Mouse (Mus musculus): ENCODE measurements around the gene Cc2d1b. TPM values are rescaled to one million over a fixed set of nuclear protein-coding genes. Genes with fewer than 3 reads are reported as not detected.
A peak's percentile ranks its signal among the peaks of the same experiment; 100 is the strongest.

Cc2d1b gene
- total RNA-seq (2015) = 12.1 and 16.7 TPM in 2 replicates
- total RNA-seq (2017) = 29.0 and 31.5 TPM in 2 replicates

- ATAC-seq (ENCODE audit: poor library complexity, severe bottlenecking) = peak; percentile 90
Observed at GRCm38 (mm10) chr4:108619587-108620341, at the start of gene Cc2d1b. Gene Cc2d1b (plus strand): TSS chr4:108619940.

DNA sequence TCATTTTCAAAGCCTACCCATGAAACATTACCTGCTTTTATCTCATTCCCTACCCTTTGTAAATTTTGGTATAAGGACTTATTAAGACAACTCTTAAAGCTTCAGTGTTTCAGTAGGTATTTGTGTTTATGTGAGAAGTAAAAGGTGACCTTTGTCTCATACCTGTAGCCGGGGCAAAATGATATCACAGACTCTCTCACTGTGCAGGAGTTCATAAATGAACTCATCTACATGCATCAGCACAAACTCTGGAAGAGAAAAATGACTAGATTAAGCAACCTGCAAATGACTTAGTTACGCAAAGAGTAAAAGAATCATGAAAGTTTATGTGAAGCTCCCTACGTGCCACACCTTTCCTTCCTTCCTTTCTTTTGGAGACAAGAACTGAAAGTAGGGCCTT, 47.1 kb upstream of the Cc2d1b start:
- no peak for ATAC-seq (ENCODE audit: poor library complexity, severe bottlenecking)

DNA sequence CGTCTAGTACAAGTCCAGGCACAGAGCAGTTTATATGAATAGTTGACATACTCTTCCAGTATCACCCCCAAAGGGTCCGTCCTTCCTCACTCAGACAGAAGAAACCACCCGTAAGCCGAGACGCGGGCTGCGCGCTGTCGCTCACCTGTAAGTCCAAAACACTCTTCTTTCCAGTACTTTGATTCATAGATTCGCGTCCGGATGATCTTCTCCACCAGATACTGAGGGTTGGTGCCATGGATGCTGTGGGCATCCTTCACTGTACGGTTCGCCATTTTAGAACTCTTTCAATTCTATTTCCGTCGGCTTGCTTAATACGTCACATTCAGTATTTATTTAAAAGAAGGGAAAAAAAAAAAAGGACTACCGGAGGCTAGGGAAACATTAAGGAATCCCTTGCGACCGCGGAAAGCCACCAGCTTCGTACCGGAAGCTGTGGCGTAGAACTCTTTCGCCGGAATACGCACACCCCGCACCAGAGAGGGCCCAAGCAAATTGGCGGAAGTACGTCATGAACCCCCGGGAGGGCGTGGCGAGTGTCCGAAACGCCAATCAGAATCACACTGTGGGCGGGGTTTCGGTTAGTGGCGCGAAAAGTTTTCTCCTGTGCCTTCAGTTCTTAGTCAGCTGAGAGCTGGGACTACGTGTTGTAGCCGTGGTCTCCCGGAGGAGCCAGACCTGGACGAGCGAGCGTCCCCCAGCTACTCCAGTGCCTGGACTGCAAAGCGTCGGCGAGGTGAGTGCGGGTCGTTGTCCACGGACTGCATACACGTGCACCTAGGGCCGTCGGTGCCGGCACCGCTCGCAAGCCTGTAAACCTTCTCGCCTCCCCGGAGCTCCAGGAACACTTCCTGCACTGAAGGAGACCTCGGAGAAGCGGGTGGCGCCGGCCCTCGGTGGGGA, 40.6 kb upstream of the Cc2d1b start, which contains the start of the genes Prpf38a and Orc1:
Prpf38a (minus strand) TSS at position 497 of the 903 bp plus-strand sequence.
Orc1 (plus strand) TSS at position 584 of the 903 bp plus-strand sequence.
- peak; percentile 97 for ATAC-seq (ENCODE audit: poor library complexity, severe bottlenecking)

DNA sequence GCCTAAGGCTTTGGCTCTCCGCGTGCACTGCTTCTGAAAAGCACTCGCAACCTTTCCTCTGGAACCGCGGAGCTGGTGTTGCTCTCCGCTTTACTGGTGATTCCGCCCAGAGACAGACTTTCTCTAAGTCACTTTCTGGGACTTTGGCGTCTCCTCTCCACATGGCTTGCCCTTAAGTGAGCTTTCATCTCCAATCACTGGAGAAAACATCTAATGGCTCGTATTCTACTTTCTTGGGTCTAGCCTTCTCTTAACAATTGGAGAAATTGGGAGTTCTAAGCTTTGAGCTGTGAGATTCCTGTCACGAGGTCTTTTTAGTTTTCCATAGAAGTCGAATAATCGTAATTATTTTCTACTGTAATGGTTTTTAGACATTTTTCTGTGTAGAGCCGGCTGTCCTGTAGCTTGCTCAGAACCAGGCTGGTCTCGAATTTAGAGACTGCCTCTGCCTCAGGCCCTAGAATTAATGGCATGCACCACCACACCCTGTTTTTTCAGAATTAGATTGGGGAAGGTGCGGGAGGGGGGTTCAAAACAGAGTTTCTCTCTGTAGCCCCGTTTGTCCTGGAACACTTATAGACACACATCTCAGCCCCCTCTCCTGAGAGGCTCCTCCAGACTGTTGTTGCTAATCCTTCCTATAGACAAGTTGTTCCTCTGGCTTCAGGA, 39.9 kb upstream of the Cc2d1b start:
- no peak for ATAC-seq (ENCODE audit: poor library complexity, severe bottlenecking)

DNA sequence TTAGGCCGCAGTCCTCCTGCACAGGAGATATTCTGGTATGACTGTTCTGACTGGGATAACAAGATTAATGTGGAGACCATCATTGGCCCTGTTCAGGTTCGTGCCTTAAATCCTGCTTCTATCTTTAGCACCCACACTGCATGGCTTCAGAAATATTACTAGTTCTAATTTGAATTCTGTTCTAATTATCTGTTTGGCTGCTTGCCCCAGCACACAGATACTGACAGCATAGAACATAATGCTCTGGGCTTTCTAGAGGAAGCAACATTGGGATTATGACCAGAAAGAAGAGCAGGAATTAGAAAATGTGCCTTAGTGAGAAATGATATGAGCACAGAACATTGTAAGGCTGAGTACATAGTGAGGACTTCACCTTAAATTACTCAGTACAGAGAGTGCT, 26.4 kb upstream of the Cc2d1b start:
- ATAC-seq (ENCODE audit: poor library complexity, severe bottlenecking) = no peak

DNA sequence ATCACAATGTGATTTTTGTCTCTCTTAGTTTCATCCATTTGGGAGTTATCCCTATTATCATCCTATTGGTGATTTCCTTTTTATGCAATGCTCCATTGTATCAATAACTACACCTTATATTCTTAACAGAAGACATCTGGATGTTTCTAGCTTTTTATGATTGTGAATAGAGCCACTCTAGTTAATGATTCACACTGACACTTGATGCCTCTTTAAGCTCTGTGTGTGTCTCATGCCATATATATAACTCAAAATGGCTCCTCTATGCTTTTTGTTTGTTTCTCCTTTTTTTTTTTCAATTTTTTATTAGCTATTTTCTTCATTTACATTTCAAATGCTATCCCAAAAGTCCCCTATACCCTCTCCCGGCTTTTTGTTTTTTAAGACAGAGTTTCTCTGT, 24.0 kb upstream of the Cc2d1b start:
- ATAC-seq (ENCODE audit: poor library complexity, severe bottlenecking) = no peak

GRCm38 (mm10) chr4:108598306-108598705, 21.4 kb upstream of the Cc2d1b start:
- ATAC-seq (ENCODE audit: poor library complexity, severe bottlenecking) = no peak

GRCm38 (mm10) chr4:108601870-108602269, 17.9 kb upstream of the Cc2d1b start:
- no peak for ATAC-seq (ENCODE audit: poor library complexity, severe bottlenecking)

DNA sequence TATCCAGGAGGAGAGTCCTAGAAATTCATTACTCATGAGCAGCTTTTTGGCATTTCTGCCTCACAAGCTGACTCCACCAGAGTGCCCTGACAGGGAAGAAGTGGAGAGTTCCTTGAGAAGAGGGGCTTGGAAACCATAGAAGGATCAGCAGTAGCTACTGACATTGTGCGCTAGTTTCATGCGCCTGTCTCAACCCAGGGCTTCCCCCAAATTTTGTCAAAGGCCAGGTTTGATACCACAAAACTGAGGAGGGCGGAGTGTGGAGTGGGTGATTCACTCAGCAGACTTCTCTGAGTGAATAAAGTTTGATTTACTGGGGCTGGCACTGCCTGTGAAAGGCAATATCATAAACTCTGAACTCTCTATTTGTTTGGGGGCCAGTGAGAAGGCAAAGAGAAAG, 11.1 kb upstream of the Cc2d1b start:
- no peak for ATAC-seq (ENCODE audit: poor library complexity, severe bottlenecking)

DNA sequence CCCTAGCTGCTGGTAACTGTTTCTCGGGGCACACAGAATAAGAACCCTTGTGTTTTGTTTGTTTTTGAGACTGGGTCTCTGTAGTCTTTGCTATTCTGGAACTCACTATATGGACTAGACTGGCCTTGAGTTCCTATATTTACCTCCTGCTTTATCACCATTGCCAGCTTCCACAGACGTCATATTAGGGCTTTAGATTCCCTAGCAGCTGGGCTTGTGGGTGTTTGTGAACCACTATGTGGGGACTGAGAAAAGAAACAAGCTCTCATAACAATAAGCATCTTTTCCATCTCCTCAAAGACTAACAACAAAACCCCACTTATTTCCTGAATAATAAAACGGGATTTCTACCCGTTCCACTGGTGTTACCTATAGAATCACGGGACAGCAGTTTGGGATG, 8.8 kb upstream of the Cc2d1b start:
- no peak for ATAC-seq (ENCODE audit: poor library complexity, severe bottlenecking)

DNA sequence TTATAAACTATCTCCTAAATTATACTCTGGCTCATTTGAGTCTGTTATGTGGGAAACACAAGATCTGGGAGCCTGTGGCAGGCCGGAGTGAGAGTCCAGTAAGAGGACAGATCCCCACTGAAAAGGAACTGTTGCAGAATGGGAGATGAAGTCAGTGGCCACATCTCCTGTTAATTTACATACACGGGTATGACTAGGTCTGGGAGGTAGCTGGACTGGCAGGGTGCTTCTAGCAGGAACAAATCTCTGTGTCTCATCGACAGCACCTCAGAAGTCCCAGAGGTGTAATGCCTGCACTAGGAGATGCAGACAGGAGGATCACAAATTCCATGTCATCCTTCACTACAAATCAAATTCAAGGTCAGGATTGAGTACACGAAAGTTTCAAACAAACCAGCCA, 1.2 kb upstream of the Cc2d1b start:
- no peak for ATAC-seq (ENCODE audit: poor library complexity, severe bottlenecking)

GRCm38 (mm10) chr4:108619165-108619564, 575 bp upstream of the Cc2d1b start:
- ATAC-seq (ENCODE audit: poor library complexity, severe bottlenecking) = peak; percentile 3

- ATAC-seq (ENCODE audit: poor library complexity, severe bottlenecking) = peak; percentile 17
Observed at GRCm38 (mm10) chr4:108620536-108620935, 796 bp downstream of the Cc2d1b start.

DNA sequence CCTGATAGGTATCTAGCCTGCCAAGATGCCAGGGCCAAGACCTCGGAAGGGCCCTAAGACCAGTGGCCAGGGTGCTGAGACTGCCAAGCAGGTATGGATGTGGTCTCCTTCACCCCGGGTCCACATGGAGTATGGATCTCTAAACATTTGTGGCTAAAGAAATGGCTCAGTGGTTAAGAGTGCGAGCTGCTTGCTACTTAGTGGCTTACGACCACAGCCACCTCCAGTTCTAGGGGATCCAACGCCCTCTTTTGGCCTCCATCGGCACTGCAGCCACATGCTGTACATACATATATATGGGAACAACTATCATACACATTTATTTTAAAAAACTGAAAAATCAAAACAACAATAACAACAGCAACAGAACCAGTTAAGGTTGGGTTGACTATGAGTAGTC, 1.8 kb downstream of the Cc2d1b start:
- ATAC-seq (ENCODE audit: poor library complexity, severe bottlenecking) = no peak

DNA sequence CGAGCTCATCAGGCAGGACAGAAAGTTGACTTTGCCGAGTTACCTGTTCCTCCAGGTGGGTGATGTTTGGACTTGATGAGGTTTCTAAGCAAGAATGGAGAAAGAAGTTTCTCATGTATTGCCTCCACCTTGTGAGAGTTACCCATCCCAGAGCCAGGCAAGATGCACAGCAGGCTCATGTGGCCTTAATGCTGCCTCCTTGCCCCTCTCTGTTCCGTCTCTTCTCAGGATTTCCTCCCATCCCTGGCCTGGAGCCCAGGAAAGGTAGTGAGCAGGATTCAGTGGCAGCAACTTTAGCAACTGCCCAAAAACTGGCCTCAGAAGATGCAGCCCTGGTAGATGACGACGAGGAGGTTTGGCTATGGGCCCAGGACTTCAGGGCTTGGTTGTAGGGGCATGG, 7.3 kb downstream of the Cc2d1b start:
- no peak for ATAC-seq (ENCODE audit: poor library complexity, severe bottlenecking)

GRCm38 (mm10) chr4:108629363-108629880, 9.7 kb downstream of the Cc2d1b start:
- no peak for ATAC-seq (ENCODE audit: poor library complexity, severe bottlenecking)

DNA sequence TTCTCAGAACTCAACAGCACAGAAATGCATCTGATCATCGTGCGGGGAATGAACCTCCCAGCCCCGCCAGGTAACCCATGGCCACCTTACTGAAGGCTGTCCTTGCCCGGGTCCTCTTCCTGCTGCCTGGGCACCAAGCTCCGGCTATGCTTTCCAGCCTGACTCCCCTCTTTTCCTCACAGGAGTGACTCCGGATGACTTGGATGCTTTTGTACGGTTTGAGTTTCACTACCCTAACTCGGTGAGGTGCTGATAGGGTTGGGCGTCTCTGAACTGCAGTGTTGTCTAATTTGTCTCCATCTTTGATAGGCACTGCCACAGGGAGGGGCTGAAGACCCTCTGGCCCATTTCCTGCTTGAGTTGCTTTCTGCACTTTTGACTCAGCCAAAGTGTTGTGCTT, 10.4 kb downstream of the Cc2d1b start:
- no peak for ATAC-seq (ENCODE audit: poor library complexity, severe bottlenecking)

DNA sequence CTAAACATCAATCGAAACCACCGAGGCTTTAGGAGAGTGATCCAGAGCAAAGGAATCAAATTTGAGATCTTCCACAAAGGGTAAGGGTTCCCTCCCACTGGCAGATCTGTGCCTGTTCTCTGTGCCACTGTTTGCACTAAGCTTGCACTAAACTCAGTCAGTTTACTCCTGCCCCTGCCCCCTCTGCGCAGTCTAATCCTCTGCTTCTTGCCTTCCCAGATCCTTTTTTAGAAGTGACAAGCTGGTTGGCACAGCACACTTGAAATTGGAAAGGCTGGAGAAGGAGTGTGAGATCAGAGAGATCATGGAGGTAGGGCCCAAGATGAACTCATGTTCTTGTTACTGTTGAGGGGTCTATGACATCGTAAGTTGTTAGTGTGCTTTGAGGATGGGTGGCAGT, 11.9 kb downstream of the Cc2d1b start:
- ATAC-seq (ENCODE audit: poor library complexity, severe bottlenecking) = no peak

GRCm38 (mm10) chr4:108633703-108634102, 14.0 kb downstream of the Cc2d1b start:
- no peak for ATAC-seq (ENCODE audit: poor library complexity, severe bottlenecking)

DNA sequence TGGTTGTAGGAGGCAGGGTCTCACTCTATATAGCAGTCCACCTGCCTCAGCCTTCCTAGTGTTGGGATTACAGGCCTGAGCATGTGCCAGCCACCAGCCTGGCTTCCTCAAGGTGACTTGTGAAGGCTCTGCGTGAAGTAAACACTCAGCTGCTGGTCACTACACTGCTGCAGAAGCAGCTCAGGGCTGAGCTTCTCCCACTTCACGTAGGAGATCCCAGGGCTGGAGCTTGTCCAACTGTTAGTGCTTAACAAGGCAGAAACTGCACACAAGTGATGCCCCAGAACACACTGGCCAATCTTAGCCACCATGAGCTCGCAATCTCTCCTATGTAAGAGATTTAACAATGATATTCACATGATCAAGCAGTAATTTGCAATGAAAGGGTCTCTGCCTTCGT, 15.0 kb downstream of the Cc2d1b start:
- ATAC-seq (ENCODE audit: poor library complexity, severe bottlenecking) = no peak

GRCm38 (mm10) chr4:108635101-108635500, 15.4 kb downstream of the Cc2d1b start:
- ATAC-seq (ENCODE audit: poor library complexity, severe bottlenecking) = no peak

All from megakaryocyte, adult 5-6 weeks (primary cell).